Mouse (Mus musculus): ENCODE data around the gene Kctd3. TPM values are rescaled to one million over a fixed set of nuclear protein-coding genes. Genes with fewer than 3 reads are reported as not detected.
"Not testable (repeated sequence)": the region's sequence is repeated elsewhere in the genome, so short reads cannot be mapped to it uniquely, and the experiment has no call there.

Kctd3 gene
- total and polyA plus RNA-seq, 3 experiments = 13.2 to 14.9 (median 13.6) TPM

- no peak for TF ChIP-seq EP300 (IDR thresholded peaks at IDR 0.05; ENCODE audit: insufficient read depth, low read depth, low read length)
- no peak for TF ChIP-seq CTCF (IDR thresholded peaks at IDR 0.05)
- no peak for TF ChIP-seq POLR2A (IDR thresholded peaks at IDR 0.05; ENCODE audit: insufficient read depth, low read depth, low read length)
Observed at GRCm38 (mm10) chr1:189039348-189039747, 31.7 kb upstream of the Kctd3 start.

GRCm38 (mm10) chr1:189032817-189033216 lies 25.2 kb upstream of the Kctd3 start:
- H3K4me3 ChIP-seq; H3K9ac ChIP-seq (ENCODE audit: low read depth, low read length); H3K4me1 ChIP-seq (ENCODE audit: control insufficient read depth, insufficient read depth, low read length); H3K27me3 ChIP-seq (ENCODE audit: control insufficient read depth, insufficient read depth, low read length); H3K36me3 ChIP-seq (ENCODE audit: control insufficient read depth, insufficient read depth, low read length); H3K27ac ChIP-seq; DNase-seq; intact Hi-C loops (cut with DNase I); H3K79me2 ChIP-seq (replicated peaks; ENCODE audit: control insufficient read depth, insufficient read depth, low read length): not testable (repeated sequence)
- WGBS = 89% methylated on average over 2 of the region's 2 CpGs

More at GRCm38 (mm10) chr1:189039348-189039747, 31.7 kb upstream of the Kctd3 start:
- intact Hi-C loops (cut with DNase I) = no loop called here
- 92% methylated on average over 5 of the region's 5 CpGs for WGBS
- Histone ChIP-seq H3K4me3 (no peak overlapping the region), H3K4me1 (ENCODE audit: control insufficient read depth, insufficient read depth, low read length) (no peaks in the 10 kb centered on the region), H3K27ac (no peak overlapping the region), H3K79me2 (replicated peaks; ENCODE audit: control insufficient read depth, insufficient read depth, low read length) (no peaks in the 10 kb centered on the region), H3K27me3 (ENCODE audit: control insufficient read depth, insufficient read depth, low read length) (no peaks in the 10 kb centered on the region), H3K36me3 (ENCODE audit: control insufficient read depth, insufficient read depth, low read length) (no peaks in the 10 kb centered on the region), H3K9ac (ENCODE audit: low read depth, low read length) (no peak overlapping the region)
- DNase-seq = no peak

GRCm38 (mm10) chr1:189030975-189031374 lies 23.3 kb upstream of the Kctd3 start:
- TF ChIP-seq POLR2A (IDR thresholded peaks at IDR 0.05; ENCODE audit: insufficient read depth, low read depth, low read length) (no peak), EP300 (IDR thresholded peaks at IDR 0.05; ENCODE audit: insufficient read depth, low read depth, low read length) (no peak), CTCF (IDR thresholded peaks at IDR 0.05) (no peak)
- intact Hi-C loops (cut with DNase I) = no loop called here

GRCm38 (mm10) chr1:189028267-189028666 lies 20.6 kb upstream of the Kctd3 start:
- peak in 1 of 2 experiments; percentile 30 for DNase-seq
- no peaks in the 10 kb centered on the region for H3K4me1 ChIP-seq (ENCODE audit: control insufficient read depth, insufficient read depth, low read length)
- TF ChIP-seq POLR2A (IDR thresholded peaks at IDR 0.05; ENCODE audit: insufficient read depth, low read depth, low read length) (no peak), CTCF (IDR thresholded peaks at IDR 0.05) (peak; percentile 80)
- no peaks in the 10 kb centered on the region for H3K79me2 ChIP-seq (replicated peaks; ENCODE audit: control insufficient read depth, insufficient read depth, low read length)
- intact Hi-C loops (cut with DNase I) = loop anchor here (2.0 to 10.0 kb wide), 4 partner anchors 53 to 947 kb away; no protein-coding TSS in a partner anchor
- 43% methylated on average over 1 of the region's 1 CpGs for WGBS
- no peak overlapping the region for H3K27ac ChIP-seq
- H3K36me3 ChIP-seq (ENCODE audit: control insufficient read depth, insufficient read depth, low read length) = no peaks in the 10 kb centered on the region
- no peaks in the 10 kb centered on the region for H3K27me3 ChIP-seq (ENCODE audit: control insufficient read depth, insufficient read depth, low read length)
- no peak overlapping the region for H3K4me3 ChIP-seq
- H3K9ac ChIP-seq (ENCODE audit: low read depth, low read length) = no peak overlapping the region

More at GRCm38 (mm10) chr1:189030975-189031374, 23.3 kb upstream of the Kctd3 start:
- DNase-seq = no peak
- Histone ChIP-seq H3K79me2 (replicated peaks; ENCODE audit: control insufficient read depth, insufficient read depth, low read length) (no peaks in the 10 kb centered on the region), H3K4me1 (ENCODE audit: control insufficient read depth, insufficient read depth, low read length) (no peaks in the 10 kb centered on the region), H3K27ac (no peak overlapping the region), H3K27me3 (ENCODE audit: control insufficient read depth, insufficient read depth, low read length) (no peaks in the 10 kb centered on the region), H3K9ac (ENCODE audit: low read depth, low read length) (no peak overlapping the region), H3K36me3 (ENCODE audit: control insufficient read depth, insufficient read depth, low read length) (no peaks in the 10 kb centered on the region), H3K4me3 (no peak overlapping the region)
- 78% methylated on average over 7 of the region's 7 CpGs for WGBS

- no peak overlapping the region for H3K27ac ChIP-seq
- no peak overlapping the region for H3K4me3 ChIP-seq
- no peaks in the 10 kb centered on the region for H3K79me2 ChIP-seq (replicated peaks; ENCODE audit: control insufficient read depth, insufficient read depth, low read length)
- intact Hi-C loops (cut with DNase I) = loop anchor here (2.0 to 10.0 kb wide), 4 partner anchors 205 to 948 kb away; no protein-coding TSS in a partner anchor
- TF ChIP-seq CTCF (IDR thresholded peaks at IDR 0.05) = peak; percentile 58
- TF ChIP-seq POLR2A (IDR thresholded peaks at IDR 0.05; ENCODE audit: insufficient read depth, low read depth, low read length) = no peak
- no peaks in the 10 kb centered on the region for H3K4me1 ChIP-seq (ENCODE audit: control insufficient read depth, insufficient read depth, low read length)
- no peak overlapping the region for H3K9ac ChIP-seq (ENCODE audit: low read depth, low read length)
- 46% methylated on average over 8 of the region's 8 CpGs for WGBS
- no peak for DNase-seq
- no peaks in the 10 kb centered on the region for H3K27me3 ChIP-seq (ENCODE audit: control insufficient read depth, insufficient read depth, low read length)
- no peaks in the 10 kb centered on the region for H3K36me3 ChIP-seq (ENCODE audit: control insufficient read depth, insufficient read depth, low read length)
Observed at GRCm38 (mm10) chr1:189026885-189027284, 19.2 kb upstream of the Kctd3 start.

- no peak for DNase-seq
- Histone ChIP-seq H3K36me3 (ENCODE audit: control insufficient read depth, insufficient read depth, low read length) (no peaks in the 10 kb centered on the region), H3K27me3 (ENCODE audit: control insufficient read depth, insufficient read depth, low read length) (no peaks in the 10 kb centered on the region), H3K9ac (ENCODE audit: low read depth, low read length) (no peak overlapping the region), H3K27ac (no peak overlapping the region), H3K4me3 (no peak overlapping the region), H3K79me2 (replicated peaks; ENCODE audit: control insufficient read depth, insufficient read depth, low read length) (no peaks in the 10 kb centered on the region), H3K4me1 (ENCODE audit: control insufficient read depth, insufficient read depth, low read length) (no peaks in the 10 kb centered on the region)
- TF ChIP-seq CTCF (IDR thresholded peaks at IDR 0.05) = no peak
- TF ChIP-seq EP300 (IDR thresholded peaks at IDR 0.05; ENCODE audit: insufficient read depth, low read depth, low read length) = no peak
- TF ChIP-seq POLR2A (IDR thresholded peaks at IDR 0.05; ENCODE audit: insufficient read depth, low read depth, low read length) = no peak
- intact Hi-C loops (cut with DNase I) = loop anchor here (1.0 to 10.0 kb wide), 4 partner anchors 321 to 951 kb away; no protein-coding TSS in a partner anchor
- WGBS = 71% methylated on average over 1 of the region's 1 CpGs
Observed at GRCm38 (mm10) chr1:189023701-189024080, 16.1 kb upstream of the Kctd3 start.

Measured in heart, adult 2 months (tissue).